Mouse (Mus musculus) B cell, adult 2 months (primary cell): ENCODE results near the gene Ifi205.
"Not testable (repeated sequence)": the region's sequence is repeated elsewhere in the genome, so short reads cannot be mapped to it uniquely, and the experiment has no call there.

Experiments used
- DNase-seq, 2 experiments: peaks; one replicate each; pipeline ENCODE4 v3.0.0; 2022

The Ifi205 gene

DNA sequence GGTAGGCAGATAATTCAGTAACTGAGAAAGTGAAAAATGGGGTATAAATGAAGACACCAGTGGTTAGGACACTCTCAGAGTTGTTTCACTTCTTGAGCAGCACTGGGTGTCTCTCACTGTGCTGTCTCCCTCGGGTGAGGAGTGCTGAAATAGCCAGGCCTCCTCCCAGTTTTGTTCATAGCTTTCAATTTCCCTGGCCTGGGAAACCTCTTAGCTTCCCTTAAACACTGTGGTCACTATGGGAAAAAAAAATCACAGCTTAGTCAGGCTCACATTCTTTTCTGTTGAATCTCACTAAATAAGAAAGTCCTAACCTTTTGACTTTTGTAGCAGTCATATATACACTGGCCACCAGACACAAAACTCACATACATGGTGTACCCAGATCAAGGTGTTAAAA lies at the start of gene Ifi205:
Gene Ifi205 (minus strand): TSS at position 113 of the 400 bp plus-strand sequence.
- DNase-seq: no peak

DNA sequence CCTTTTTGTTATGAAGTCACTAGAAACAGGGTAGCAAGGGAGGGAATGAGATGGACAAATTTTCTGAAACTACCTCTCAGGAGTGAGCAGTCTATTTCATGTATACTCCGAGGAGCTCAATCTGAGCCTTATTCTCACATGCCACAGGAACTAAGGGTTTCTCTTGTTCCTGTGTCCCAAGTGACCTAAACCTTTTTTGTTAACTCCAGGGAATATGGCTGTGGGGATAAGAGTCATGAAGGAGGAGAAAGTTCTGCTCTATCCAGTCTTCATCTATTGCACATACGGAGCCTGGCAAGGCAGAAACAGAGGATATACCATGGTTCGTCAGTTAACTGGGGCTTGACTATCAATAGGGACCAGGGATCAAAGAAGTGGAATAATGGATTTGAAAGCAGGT lies 34.7 kb upstream of the Ifi205 start, which contains the start of gene Olfr430:
Gene Olfr430 (plus strand): TSS at position 301 of the 400 bp plus-strand sequence.
- DNase-seq: no peak

DNA sequence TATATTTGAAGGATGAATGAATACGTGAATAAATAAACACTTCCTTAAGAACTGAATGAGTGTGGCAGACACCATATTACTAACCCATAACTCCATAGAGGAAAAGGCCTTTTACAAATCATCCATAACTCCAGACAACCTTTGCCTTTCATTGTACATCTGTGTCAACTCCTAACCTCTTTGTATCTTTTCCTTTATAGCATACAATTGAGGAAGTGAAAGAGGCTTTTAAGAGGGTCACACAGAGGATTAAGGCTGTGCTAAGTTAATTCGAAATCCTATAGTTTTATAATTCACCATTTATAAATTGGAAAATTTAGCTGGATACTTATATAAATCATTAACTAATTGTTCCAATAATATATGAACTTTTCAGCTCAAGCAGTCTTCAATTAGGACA lies 23.6 kb upstream of the Ifi205 start:
- DNase-seq: no peak

DNA sequence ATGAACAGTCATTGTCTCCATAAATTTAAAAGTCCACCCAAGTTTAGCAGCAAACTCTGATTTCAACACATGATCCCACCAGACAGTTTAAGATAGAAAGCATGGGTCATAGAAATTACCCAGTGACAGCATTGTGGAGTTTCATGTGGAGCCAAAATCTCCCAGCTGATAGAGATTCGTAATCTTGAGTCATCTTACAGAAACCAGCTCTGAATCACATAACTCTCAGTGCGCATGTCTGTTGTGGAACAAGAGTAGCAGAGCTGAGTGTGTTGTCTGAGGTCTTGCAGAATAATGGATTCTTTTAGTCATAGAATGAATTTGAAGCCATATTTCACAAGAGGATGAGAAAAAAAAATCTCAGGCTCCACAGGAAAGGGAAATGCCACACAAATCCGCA lies 21.4 kb upstream of the Ifi205 start:
- no peak for DNase-seq

DNA sequence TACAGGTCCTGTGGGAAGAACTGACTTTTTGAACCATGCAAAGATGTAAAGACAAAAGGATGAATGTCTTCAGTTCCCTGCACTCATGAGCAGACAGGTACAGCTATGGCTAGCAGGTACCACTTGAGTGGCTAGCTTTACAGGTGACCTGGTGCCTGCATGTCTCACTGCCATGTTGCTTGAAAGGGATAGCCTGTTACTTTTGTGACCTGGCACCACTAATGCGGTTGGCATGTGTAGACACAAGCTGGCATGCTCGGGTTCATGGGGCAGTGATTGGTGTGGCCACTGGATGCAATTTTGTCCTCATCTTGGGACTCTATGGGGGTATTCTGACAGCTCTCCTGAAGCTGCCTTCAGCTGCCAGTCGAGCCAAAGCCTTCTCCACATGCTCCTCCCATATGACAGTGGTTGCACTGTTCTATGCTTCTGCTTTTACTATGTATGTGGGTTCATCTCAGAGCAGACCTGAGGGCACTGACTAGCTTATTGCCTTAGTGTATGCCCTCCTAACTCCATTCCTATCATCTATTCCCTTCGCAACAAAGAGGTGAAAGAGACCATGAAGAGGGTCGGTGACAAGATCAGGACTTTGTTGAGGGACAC lies 20.4 kb upstream of the Ifi205 start:
- no peak for DNase-seq

DNA sequence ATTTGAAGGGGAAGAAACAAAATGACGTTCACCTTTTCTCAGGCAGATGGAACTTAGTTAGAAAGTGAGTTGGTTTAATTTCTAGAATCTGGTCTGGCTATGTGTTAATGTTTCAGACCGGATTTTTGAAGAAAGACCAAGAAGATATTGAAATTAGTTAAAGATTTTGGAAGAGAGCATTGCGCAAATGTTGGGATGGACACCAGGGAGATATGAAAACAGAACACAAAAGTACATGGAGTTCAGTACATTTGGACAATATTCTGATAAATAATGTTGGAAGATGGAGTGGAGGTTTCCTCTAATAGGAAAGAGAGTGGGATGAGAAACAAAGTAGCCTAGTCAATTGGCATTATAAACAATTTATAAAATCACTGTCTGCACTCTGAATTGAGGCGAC lies 19.9 kb upstream of the Ifi205 start:
- no peak for DNase-seq

DNA sequence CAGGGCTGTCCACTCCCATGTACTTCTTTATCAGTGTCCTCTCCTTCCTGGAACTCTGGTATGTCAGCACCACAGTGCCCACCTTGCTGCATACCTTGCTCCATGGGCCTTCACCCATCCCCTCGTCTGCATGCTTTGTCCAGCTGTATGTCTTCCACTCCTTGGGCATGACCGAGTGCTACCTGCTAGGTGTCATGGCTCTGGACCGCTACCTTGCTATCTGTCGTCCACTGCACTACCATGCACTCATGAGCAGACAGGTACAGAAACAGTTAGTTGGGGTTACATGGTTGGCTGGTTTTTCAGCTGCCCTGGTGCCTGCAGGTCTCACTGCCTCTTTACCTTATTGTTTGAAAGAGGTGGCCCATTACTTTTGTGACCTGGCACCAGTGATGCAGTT lies 18.9 kb upstream of the Ifi205 start:
- DNase-seq: no peak

DNA sequence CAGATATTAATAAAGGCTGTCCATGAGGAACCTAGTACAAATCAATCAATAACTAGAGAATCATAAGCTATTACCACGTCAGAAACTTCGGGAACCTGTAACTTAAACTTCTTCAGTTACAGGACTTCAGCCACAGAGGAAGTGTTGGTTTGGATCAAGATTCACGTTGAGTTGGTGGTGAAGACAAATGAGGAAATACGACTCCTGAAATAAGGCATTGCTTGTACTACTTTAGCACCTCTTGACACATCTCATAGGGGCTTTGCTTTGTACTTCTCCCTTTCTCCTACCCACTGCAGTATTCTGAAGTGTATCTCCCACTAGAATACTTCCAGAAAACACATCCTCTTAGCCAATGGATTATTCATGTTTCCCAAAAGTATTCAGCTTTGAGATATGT lies 17.7 kb upstream of the Ifi205 start:
- DNase-seq: not testable (repeated sequence)

DNA sequence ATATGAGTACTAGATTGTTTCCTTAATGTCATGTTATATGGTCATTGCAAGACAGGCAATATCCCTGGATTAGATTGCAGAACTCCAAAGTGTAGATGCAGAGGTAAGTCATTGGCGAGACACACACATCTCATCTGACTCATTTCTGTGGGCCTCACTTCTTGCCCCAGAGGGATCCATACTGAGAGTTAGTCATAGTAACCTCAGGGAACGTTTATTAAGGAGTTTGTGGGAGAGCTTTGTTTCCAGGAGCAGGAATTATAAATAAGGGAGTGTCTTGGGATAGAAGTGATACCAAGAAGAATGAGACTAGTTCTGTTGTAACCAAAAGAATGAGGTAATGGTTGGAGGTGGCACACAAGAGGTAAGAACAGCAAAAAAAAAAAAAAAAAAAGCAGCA lies 17.3 kb upstream of the Ifi205 start, which contains the start of gene Olfr432:
Gene Olfr432 (plus strand): TSS at position 313 of the 400 bp plus-strand sequence.
- DNase-seq: no peak

DNA sequence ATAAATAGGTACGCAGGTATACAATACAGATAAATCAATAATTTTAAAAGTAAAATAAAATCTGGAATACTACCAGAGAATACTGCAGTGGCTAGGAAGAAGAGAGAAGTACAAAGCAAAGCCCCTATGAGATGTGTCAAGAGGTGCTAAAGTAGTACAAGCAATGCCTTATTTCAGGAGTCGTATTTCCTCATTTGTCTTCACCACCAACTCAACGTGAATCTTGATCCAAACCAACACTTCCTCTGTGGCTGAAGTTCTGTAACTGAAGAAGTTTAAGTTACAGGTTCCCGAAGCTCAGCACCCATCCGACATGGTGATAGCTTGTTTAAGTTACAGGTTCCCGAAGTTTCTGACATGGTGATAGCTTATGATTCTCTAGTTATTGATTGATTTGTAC lies 16.6 kb upstream of the Ifi205 start:
- DNase-seq: not testable (repeated sequence)

DNA sequence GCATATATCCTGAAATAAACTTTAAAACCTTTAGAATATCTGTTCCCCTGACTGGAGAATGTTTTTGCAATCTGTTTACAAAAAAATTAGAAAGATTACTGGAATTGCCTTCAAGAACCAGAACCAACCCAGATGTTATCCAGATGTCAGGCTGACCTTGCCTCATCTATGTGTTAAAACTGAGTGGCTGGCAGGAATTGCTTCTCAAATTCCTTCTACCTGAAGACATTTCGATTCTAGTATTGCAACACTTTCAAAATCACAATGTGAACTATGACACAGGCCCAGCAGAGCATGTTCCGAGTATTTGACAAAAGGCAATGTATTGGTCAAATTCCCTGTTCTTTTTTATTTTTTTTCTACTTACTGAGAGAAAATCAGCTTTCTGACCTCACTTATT lies 12.8 kb upstream of the Ifi205 start:
- DNase-seq: no peak

DNA sequence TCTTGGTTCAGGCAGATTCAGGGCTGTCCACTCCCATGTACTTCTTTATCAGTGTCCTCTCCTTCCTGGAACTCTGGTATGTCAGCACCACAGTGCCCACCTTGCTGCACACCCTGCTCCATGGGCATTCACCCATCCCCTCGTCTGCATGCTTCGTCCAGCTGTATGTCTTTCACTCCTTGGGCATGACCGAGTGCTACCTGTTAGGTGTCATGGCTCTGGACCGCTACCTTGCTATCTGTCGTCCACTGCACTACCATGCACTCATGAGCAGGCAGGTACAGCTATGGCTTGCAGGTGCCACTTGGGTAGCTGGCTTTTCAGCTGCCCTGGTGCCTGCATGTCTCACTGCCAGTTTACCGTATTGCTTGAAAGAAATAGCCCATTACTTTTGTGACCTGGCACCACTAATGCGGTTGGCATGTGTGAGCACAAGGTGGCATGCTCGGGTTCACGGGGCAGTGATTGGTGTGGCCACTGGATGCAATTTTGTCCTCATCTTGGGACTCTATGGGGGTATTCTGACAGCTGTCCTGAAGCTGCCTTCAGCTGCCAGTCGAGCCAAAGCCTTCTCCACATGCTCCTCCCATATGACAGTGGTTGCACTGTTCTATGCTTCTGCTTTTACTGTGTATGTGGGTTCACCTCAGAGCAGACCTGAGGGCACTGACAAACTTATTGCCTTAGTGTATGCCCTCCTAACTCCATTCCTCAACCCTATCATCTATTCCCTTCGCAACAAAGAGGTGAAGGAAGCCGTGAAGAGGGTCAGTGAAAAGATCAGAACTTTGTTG lies 10.7 kb upstream of the Ifi205 start:
- not testable (repeated sequence) for DNase-seq

DNA sequence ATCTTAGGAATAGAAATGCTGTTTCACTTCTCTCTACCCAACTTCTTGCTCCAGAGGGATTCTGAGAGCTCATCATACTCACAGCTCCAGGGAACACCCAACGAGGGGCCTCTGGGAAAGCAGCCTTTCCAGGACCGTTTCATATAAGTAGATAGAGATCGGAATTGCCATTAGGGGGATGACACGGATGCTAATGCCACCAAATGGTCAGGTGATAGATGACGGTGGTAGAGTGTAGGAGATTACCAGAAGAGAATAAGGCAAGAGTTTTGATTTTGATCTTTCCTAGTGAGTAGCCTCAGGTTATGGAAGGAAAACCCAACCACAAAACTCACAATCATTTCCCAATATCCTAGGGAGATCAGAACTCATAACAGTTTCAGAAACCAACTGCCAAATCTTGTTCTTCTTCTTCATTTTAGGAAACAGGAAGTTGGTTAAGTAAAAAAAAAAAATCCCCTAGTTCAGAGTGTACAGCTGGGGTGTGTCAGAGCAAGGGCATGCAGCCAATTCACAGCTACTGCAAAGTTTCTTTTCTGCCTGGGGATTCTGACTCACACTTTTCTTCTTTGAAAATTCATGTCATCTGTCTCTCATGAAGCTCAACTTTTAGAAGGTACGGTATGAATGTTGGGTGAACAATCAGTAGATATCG lies 9.0 kb upstream of the Ifi205 start, which contains the start of gene Olfr433:
Gene Olfr433 (plus strand): TSS at position 183 of the 655 bp plus-strand sequence.
- peak; percentile 57 to 65 for DNase-seq

DNA sequence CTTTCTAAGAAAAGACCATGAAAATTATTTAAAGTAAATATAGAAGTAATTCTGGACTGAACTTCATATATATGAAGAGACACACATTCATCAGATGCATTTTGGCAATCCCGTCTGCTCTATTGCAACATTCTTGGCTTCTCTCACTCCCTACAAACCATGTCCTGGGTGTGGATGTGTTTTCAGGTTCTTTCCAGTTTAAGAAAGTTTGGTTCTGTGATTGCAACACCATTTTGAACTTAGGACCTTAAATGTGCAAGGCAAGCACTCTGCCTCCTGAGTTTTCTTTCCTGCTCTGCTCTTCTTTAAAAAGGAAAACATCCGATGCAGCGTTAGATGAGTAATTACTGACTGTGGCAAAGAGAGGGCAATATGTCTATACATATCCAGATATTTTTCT lies 6.9 kb upstream of the Ifi205 start:
- no peak for DNase-seq

DNA sequence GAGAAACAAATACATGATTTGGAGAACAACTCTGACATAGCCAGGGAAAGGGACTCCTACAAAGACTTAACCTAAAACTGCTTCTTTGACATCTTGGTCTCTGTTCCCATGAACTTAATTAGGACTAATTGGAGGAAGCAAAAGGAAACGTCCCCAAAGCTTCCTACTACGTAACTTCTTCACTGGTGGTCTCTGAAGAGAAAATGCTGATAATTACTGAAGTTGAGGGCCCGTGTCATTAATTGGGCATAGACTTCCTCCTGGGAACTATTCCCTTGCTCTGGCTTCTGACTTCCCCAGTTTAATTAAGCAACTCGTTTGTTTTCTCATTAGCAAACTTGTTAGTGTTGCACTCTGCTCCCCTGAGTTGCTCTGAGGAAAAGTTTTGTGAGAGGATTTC lies 4.2 kb upstream of the Ifi205 start:
- no peak for DNase-seq

DNA sequence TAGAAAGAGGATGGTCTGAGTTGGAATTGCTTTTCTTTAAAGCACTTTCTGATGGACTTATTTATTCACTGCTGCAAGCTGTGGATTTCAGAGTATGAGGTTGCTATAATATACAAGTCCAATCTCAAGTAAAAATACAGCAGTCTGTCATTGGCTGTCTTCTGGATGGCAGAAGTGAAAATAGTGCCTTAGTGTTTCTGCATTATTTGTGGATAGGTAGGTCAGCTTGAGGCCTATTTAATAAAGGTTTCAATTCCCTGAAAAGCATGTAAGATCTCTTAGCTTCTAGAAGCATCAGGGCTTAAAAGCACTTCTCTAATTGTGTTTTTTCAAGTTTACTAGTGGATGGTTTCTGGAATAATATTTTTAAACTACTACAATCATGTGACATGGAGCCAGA lies 24.6 kb downstream of the Ifi205 start:
- DNase-seq: not testable (repeated sequence)

DNA sequence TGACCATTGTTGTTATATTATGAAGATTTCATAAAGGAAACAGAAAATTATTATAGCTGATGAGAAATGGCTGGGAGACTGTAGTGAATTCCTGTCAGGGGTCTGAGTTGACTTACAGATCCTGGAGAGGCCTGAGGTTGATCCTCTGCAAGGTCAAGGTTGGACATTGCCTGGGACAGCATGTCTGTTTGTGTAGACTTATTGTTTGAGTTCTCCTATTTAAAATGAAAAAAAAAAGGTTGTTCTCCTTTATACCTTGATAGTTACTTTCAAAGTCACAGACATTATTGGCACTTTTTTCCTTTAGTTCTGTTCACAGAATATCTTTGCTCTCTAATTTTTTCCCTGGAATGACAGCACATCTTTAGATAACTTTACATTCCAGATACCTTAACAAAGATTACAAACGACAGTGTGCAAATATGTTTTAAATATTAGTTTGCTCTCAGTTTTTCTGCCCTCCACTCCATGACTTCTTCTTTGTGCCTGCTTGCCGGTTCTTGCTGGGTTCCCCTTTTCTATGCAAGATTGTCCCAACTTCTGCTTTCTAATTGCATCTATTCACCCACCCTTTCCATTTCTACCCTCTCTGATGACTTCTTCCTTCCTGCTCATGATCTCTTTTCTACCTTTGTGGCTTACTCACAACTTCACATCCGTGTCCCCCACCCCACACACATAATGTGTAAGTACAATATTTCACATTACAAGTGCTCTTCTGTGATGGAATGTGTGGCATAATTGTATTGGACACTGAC lies 27.1 kb downstream of the Ifi205 start:
- peak; percentile 7 to 24 for DNase-seq

DNA sequence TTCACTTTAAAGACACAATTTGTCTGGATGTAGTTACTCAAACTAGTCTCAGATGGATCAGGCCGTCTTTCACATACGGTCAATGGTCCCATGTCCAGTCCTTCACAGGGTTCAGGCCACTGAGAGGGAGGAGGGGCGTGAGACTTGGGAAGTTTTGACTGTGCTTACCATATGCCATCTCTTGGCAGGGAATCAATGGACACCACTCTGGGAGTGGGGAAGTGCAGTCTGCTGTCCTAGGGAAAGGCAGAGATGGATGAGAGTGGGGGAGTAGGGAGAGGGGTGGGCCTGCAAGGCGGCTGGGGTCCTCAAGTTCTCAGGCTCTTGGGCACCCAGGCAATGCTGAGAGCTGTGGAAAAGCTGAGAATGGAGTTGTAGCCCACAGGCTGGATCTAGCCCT lies 36.6 kb downstream of the Ifi205 start:
- DNase-seq: no peak

DNA sequence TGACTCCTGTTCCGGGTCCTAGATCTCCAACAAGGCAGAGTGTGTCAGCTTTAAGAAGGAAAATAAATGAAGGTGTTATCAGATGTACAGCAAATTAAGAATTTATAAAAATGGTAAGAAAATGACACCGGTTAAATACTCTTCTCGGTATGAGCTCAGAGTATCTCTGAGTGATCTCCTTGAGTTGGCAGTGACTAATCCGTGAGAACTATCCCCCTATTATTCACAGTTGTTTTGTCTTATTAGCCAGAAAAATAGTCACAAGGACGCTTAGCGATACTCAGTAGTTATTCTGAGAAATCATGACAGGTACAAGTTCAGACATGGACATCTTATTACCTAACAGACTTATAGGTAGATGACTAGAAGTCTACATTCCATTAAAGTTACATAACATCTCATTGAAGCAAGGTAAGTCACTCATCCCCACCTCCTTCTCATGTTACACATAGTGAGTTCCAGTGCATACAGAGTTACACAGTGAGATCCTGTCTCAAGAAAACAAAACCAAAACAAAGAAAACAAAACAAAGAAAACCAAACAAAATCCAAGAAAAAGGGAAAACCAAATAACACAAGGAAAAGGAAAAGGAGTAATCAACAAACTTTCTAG lies 48.8 kb downstream of the Ifi205 start, which contains the start of gene Ifi202b:
Gene Ifi202b (minus strand): TSS at position 51 of the 612 bp plus-strand sequence.
- DNase-seq: not testable (repeated sequence)

DNA sequence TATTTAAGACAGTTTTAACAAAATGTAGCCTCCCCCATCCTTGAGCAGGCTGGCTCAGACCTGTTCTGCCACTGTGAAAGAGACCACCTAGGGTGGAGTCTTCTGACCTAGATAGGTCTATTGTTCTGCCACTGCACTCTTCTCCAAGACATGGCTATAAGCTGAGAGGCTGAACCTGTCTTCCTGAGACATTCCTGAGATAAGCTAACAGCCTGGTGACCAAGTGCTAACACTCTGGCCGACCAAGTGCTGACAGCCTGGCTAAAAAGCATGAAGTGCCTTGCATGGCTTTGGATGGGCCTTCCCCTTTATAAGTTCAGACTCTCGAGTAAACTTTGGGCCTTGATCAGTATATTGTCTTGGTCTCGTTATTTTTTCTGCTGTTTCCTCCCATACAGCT lies 50.6 kb downstream of the Ifi205 start:
- DNase-seq: not testable (repeated sequence)

DNA sequence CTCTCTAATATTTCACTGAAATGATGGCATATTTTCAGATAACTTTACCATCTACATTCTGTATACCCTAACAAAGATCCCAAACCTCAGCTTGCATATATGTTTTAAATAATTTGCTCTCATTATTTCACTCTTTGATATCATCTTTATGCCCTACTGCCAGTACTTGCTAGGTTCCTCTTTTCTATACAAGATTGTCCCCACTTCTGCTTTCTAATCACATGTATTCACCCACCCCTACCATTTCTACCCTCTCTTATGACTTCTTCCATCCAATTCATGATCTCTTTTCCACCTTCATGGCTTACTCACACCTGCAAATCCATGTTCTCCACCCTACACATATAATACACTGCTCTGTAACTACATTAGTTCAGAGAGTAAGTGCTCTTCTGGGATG lies 54.0 kb downstream of the Ifi205 start:
- DNase-seq: peak; percentile 28 to 46

DNA sequence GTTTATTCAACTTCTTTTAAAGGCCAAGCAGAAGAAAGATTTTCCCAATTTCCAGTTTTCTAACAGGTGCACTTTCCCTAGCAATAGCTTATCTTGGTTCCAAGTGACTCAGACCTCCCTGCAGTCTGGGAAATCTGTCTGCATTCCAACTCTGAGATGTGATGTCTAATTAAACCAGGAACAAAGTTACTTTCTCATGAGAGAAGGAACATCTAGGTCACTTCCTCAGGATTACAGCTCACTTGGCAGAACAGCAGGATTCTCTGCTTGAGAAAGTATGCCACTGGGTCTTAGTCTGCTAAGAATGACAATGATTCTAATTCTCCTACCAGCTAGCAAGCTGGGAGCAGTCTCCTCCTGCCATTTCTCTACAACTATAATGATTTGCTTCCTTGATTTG lies 58.5 kb downstream of the Ifi205 start:
- DNase-seq: no peak
